Mouse (Mus musculus) heart, postnatal 0 days (tissue): Measurements from ENCODE around the gene Maml3. TPM values are rescaled to one million over a fixed set of nuclear protein-coding genes. Genes with fewer than 3 reads are reported as not detected.

ENCODE experiments used
- ATAC-seq: fragments of 200-750 bp; cut with Nextera tagmentation; 2 replicates; pipeline ENCODE4 v1.8.0; 2017; ENCODE audit warnings: low read depth, moderate number of reproducible peaks, moderate library complexity; ENCODE audit not compliant: insufficient read depth
- DNase-seq: peaks from one replicate; pipeline ENCODE4 v3.0.0-alpha.2; 2016; ENCODE audit warnings: low spot score
- H3K27ac ChIP-seq: fragments of 300-500 bp; sonication (generic); 2 replicates; pipeline ENCODE4 v1.5.1; 2014; ENCODE audit warnings: low read depth, mild to moderate bottlenecking
- H3K27me3 ChIP-seq: fragments of 300-500 bp; sonication (generic); 2 replicates; pipeline ENCODE4 v1.6.1; 2014; ENCODE audit warnings: low read length, mixed read lengths; ENCODE audit not compliant: control insufficient read depth, insufficient read depth
- H3K36me3 ChIP-seq: fragments of 300-500 bp; sonication (generic); replicated peaks from 2 replicates; pipeline ENCODE4 v1.6.1; 2014; ENCODE audit warnings: low read length, mixed read lengths; ENCODE audit not compliant: control insufficient read depth, insufficient read depth
- H3K4me1 ChIP-seq: fragments of 300-500 bp; sonication (generic); 2 replicates; pipeline ENCODE4 v1.6.1; 2014; ENCODE audit warnings: antibody characterized with exemption; ENCODE audit not compliant: control insufficient read depth, insufficient read depth
- H3K4me2 ChIP-seq: fragments of 300-500 bp; sonication (generic); 2 replicates; pipeline ENCODE4 v1.6.1; 2014; ENCODE audit warnings: low read depth, mild to moderate bottlenecking, low read length, moderate library complexity
- H3K4me3 ChIP-seq: fragments of 300-500 bp; sonication (generic); 2 replicates; pipeline ENCODE4 v1.5.1; 2014; ENCODE audit warnings: low read depth, low read length
- H3K9ac ChIP-seq: fragments of 300-500 bp; sonication (generic); replicated peaks from 2 replicates; pipeline ENCODE4 v1.6.1; 2014; ENCODE audit warnings: low read depth, low read length, mixed read lengths
- H3K9me3 ChIP-seq: fragments of 300-500 bp; sonication (generic); replicated peaks from 2 replicates; pipeline ENCODE4 v1.6.1; 2016; ENCODE audit warnings: low read length; ENCODE audit not compliant: control insufficient read depth
- CTCF ChIP-seq: IDR thresholded peaks from 2 replicates; pipeline ENCODE4 v1.5.1; 2016; ENCODE audit warnings: antibody characterized with exemption, control low read depth, low read depth
- EP300 ChIP-seq: IDR thresholded peaks from 2 replicates; pipeline ENCODE4 v1.6.1; 2016; ENCODE audit warnings: antibody characterized with exemption, low read depth
- WGBS: fragments of 180-500 bp; shearing (Covaris S2); extraction: QIAGEN DNeasy Blood & Tissue Kit; methylation state at CpG from one replicate; pipeline ENCODE4 v1.1.7; 2014; 5-methylcytosine and 5-hydroxymethylcytosine counted together
- polyA plus RNA-seq: library from polyadenylated mRNA; unstranded; fragments of >200 nt; fragmentation: Nextera tagmentation; extraction: Ambion mirVana; gene quantifications from 2 replicates; pipeline ENCODE4 v1.2.1, GENCODE M21; 2015
- total RNA-seq: library from RNA; depleted of rRNA; stranded (reverse); fragments of >200 nt; gene quantifications from 2 replicates; pipeline ENCODE4 v1.2.3, GENCODE M21; 2014; ENCODE audit warnings: low replicate concordance

Gene Maml3
- total and polyA plus RNA-seq, 2 experiments from 2014 or later: 1.6 to 6.2 TPM

- H3K4me3 ChIP-seq: no peak overlapping the region
- H3K9me3 ChIP-seq: no peaks in the 10 kb centered on the region
- no peak overlapping the region for H3K27ac ChIP-seq
- 96% methylated on average over 15 of the region's 15 CpGs for WGBS
- H3K4me1 ChIP-seq: no peaks in the 10 kb centered on the region
- no peak overlapping the region for H3K4me2 ChIP-seq
- no peak for DNase-seq
- TF ChIP-seq CTCF: no peak
- TF ChIP-seq EP300: no peak
- no peak for ATAC-seq
- no peaks in the 10 kb centered on the region for H3K36me3 ChIP-seq
- no peak overlapping the region for H3K9ac ChIP-seq
- H3K27me3 ChIP-seq: no peaks in the 10 kb centered on the region
These were observed 287.0 kb downstream of the Maml3 start for GRCm38 (mm10) chr3:51817919-51818318.

- Histone ChIP-seq H3K9ac (no peak overlapping the region), H3K27ac (no peak overlapping the region), H3K9me3 (no peaks in the 10 kb centered on the region), H3K27me3 (no peaks in the 10 kb centered on the region), H3K4me3 (no peak overlapping the region), H3K36me3 (no peaks in the 10 kb centered on the region), H3K4me2 (no peak overlapping the region), H3K4me1 (no peaks in the 10 kb centered on the region)
- TF ChIP-seq EP300 (no peak), CTCF (no peak)
- DNase-seq (no peak), ATAC-seq (no peak)
- WGBS: 83% methylated on average over 6 of the region's 6 CpGs
These were observed 287.5 kb downstream of the Maml3 start for GRCm38 (mm10) chr3:51817329-51817728.

- Histone ChIP-seq H3K36me3 (no peaks in the 10 kb centered on the region), H3K9ac (no peak overlapping the region), H3K4me3 (no peak overlapping the region), H3K9me3 (no peaks in the 10 kb centered on the region), H3K27ac (no peak overlapping the region), H3K27me3 (no peaks in the 10 kb centered on the region), H3K4me1 (no peaks in the 10 kb centered on the region), H3K4me2 (no peak overlapping the region)
- DNase-seq: no peak
- WGBS: 82% methylated on average over 7 of the region's 7 CpGs
- no peak for ATAC-seq
- TF ChIP-seq CTCF (no peak), EP300 (no peak)
These were observed 288.2 kb downstream of the Maml3 start for GRCm38 (mm10) chr3:51816517-51817285.

GRCm38 (mm10) chr3:51814073-51814472, 290.8 kb downstream of the Maml3 start:
- Histone ChIP-seq H3K9me3 (no peaks in the 10 kb centered on the region), H3K4me2 (no peak overlapping the region), H3K4me3 (no peak overlapping the region), H3K4me1 (no peaks in the 10 kb centered on the region), H3K36me3 (no peaks in the 10 kb centered on the region), H3K9ac (no peak overlapping the region), H3K27ac (no peak overlapping the region), H3K27me3 (no peaks in the 10 kb centered on the region)
- ATAC-seq: no peak
- DNase-seq: no peak
- WGBS: 82% methylated on average over 4 of the region's 4 CpGs
- TF ChIP-seq EP300 (no peak), CTCF (no peak)

- TF ChIP-seq CTCF: no peak
- no peak for TF ChIP-seq EP300
- H3K36me3 ChIP-seq: no peaks in the 10 kb centered on the region
- H3K27ac ChIP-seq: no peak overlapping the region
- H3K9me3 ChIP-seq: no peaks in the 10 kb centered on the region
- H3K4me1 ChIP-seq: no peaks in the 10 kb centered on the region
- no peak overlapping the region for H3K9ac ChIP-seq
- no peaks in the 10 kb centered on the region for H3K27me3 ChIP-seq
- H3K4me3 ChIP-seq: no peak overlapping the region
- DNase-seq (no peak), ATAC-seq (no peak)
- WGBS: 96% methylated on average over 5 of the region's 5 CpGs
- no peak overlapping the region for H3K4me2 ChIP-seq
These were observed 291.7 kb downstream of the Maml3 start for GRCm38 (mm10) chr3:51813186-51813585.

GRCm38 (mm10) chr3:51810731-51811130, 294.1 kb downstream of the Maml3 start:
- ATAC-seq (no peak), DNase-seq (no peak)
- Histone ChIP-seq H3K4me3 (no peak overlapping the region), H3K4me2 (no peak overlapping the region), H3K27me3 (no peaks in the 10 kb centered on the region), H3K9ac (no peak overlapping the region), H3K9me3 (no peaks in the 10 kb centered on the region), H3K36me3 (no peaks in the 10 kb centered on the region), H3K27ac (no peak overlapping the region), H3K4me1 (no peaks in the 10 kb centered on the region)
- WGBS: 85% methylated on average over 7 of the region's 7 CpGs
- TF ChIP-seq EP300 (no peak), CTCF (no peak)
